Mouse (Mus musculus): ENCODE measurements around the gene Crebzf. TPM values are rescaled to one million over a fixed set of nuclear protein-coding genes. Genes with fewer than 3 reads are reported as not detected.

The Crebzf gene
- 152 and 222 TPM in 2 replicates for polyA plus RNA-seq (2012)

- no peak for TF ChIP-seq GATA1 (IDR thresholded peaks at IDR 0.05; ENCODE audit: low read length)
These were observed at the start of gene Crebzf for GRCm38 (mm10) chr7:90442518-90443080. Crebzf (plus strand) TSS chr7:90442729.

- TF ChIP-seq GATA1 (IDR thresholded peaks at IDR 0.05; ENCODE audit: low read length): no peak
These were observed 47.5 kb upstream of the Crebzf start for GRCm38 (mm10) chr7:90395073-90395472.

- TF ChIP-seq GATA1 (IDR thresholded peaks at IDR 0.05; ENCODE audit: low read length): no peak
These were observed 46.6 kb upstream of the Crebzf start for GRCm38 (mm10) chr7:90395928-90396327.

GRCm38 (mm10) chr7:90409934-90410333 is 32.6 kb upstream of the Crebzf start:
- TF ChIP-seq GATA1 (IDR thresholded peaks at IDR 0.05; ENCODE audit: low read length): no peak

GRCm38 (mm10) chr7:90426020-90427001 is 16.2 kb upstream of the Crebzf start, which contains the start of gene Ccdc89:
Ccdc89 (plus strand) TSS chr7:90426577.
- no peak for TF ChIP-seq GATA1 (IDR thresholded peaks at IDR 0.05; ENCODE audit: low read length)

GRCm38 (mm10) chr7:90427006-90427405 is 15.5 kb upstream of the Crebzf start:
- no peak for TF ChIP-seq GATA1 (IDR thresholded peaks at IDR 0.05; ENCODE audit: low read length)

- TF ChIP-seq GATA1 (IDR thresholded peaks at IDR 0.05; ENCODE audit: low read length): no peak
These were observed 10.3 kb upstream of the Crebzf start for GRCm38 (mm10) chr7:90432221-90432620.

GRCm38 (mm10) chr7:90440044-90440443 is 2.5 kb upstream of the Crebzf start:
- TF ChIP-seq GATA1 (IDR thresholded peaks at IDR 0.05; ENCODE audit: low read length): no peak

- no peak for TF ChIP-seq GATA1 (IDR thresholded peaks at IDR 0.05; ENCODE audit: low read length)
These were observed 459 bp upstream of the Crebzf start for GRCm38 (mm10) chr7:90442070-90442469.

GRCm38 (mm10) chr7:90443101-90444091 is 867 bp downstream of the Crebzf start:
- TF ChIP-seq GATA1 (IDR thresholded peaks at IDR 0.05; ENCODE audit: low read length): no peak

- no peak for TF ChIP-seq GATA1 (IDR thresholded peaks at IDR 0.05; ENCODE audit: low read length)
These were observed 1.7 kb downstream of the Crebzf start for GRCm38 (mm10) chr7:90444206-90444605.

GRCm38 (mm10) chr7:90456149-90456844 is 13.8 kb downstream of the Crebzf start:
- no peak for TF ChIP-seq GATA1 (IDR thresholded peaks at IDR 0.05; ENCODE audit: low read length)

GRCm38 (mm10) chr7:90456845-90457468 is 14.4 kb downstream of the Crebzf start, which contains the start of gene Tmem126a:
Tmem126a (minus strand) TSS chr7:90457229.
- no peak for TF ChIP-seq GATA1 (IDR thresholded peaks at IDR 0.05; ENCODE audit: low read length)

GRCm38 (mm10) chr7:90457517-90457916 is 15.0 kb downstream of the Crebzf start:
- no peak for TF ChIP-seq GATA1 (IDR thresholded peaks at IDR 0.05; ENCODE audit: low read length)
